11 mouse cellular contexts compared by ENCODE assay signal in genomic region chr13:62941341-62942005, GRCm38 (mm10). TPM values are rescaled to one million over a fixed set of nuclear protein-coding genes. Genes with fewer than 3 reads are reported as not detected.
"Had no signal": no experiment of that assay in that cellular context is flagged by ENCODE, and none has a peak within 500 bp of the region (broad histone marks: within the 10 kb centered on the region; RNA-seq: fewer than 3 reads in every experiment).

No protein-coding gene starts in this region.

- H3K27ac ChIP-seq: kidney, postnatal 0 days; liver, embryonic 14.5 days; midbrain, embryonic 12.5 days had no signal

- H3K9ac ChIP-seq: liver, embryonic 14.5 days; midbrain, embryonic 12.5 days had no signal

- H3K9me3 ChIP-seq: midbrain, embryonic 12.5 days had no signal

- H3K4me2 ChIP-seq: midbrain, embryonic 12.5 days had no signal

- H3K4me1 ChIP-seq: midbrain, embryonic 12.5 days had no signal

- DNase-seq: kidney, adult 11 months; kidney, adult 9 months; kidney, postnatal 36 days; liver; lung, adult 18-20 months; right cerebral cortex, postnatal 14 days; thymus, postnatal 4 days had no signal

- H3K27me3 ChIP-seq: midbrain, embryonic 12.5 days had no signal

- H3K36me3 ChIP-seq: midbrain, embryonic 12.5 days had no signal

- H3K4me3 ChIP-seq: midbrain, embryonic 12.5 days had no signal

- ATAC-seq: midbrain, embryonic 16.5 days had no signal

RNA-seq across cellular contexts. Expression of gene Fbp1, which starts 53.4 kb away (rescaled TPM):
- polyA plus RNA-seq: midbrain, embryonic 12.5 days; midbrain, embryonic 16.5 days had no signal
